9 mouse cellular contexts compared by ENCODE assay signal in the genomic region with DNA sequence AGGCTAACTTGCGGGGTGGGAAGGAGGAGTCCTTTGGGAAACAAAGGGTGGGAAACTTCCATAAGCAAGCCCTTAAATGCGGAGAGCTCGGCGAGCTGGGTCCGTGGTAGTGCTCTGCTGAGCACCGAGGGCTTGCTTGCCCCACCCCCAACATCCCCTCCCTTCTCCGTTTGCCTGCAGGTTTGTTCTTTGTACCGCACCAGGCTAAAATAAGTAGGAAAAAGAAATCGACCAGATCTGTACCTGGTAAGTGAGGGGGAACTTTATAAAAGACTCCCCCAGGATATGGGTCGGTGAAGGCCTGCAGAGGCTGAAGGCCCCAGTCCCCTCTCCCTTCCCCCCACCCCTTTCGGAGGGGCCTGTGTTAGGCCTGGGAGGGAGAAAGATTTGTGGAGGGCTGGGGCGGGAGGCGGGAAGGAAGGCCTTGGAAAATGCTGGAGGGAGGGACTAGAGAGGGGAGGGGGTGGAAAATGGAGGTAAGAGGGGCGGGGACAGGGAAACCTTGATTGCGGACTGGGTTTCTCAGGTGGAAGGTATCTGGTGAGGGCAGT. TPM values are rescaled to one million over a fixed set of nuclear protein-coding genes. Genes with fewer than 3 reads are reported as not detected.
DNase-seq lines count a peak whose midpoint lies in the region; ATAC-seq and TF ChIP-seq lines count a peak whose summit lies in the region.
"Had no signal": no experiment of that assay in that cellular context is flagged by ENCODE, and none has a peak within 500 bp of the region (broad histone marks: within the 10 kb centered on the region; RNA-seq: fewer than 3 reads in every experiment).

No protein-coding gene starts in this region.

- H3K27me3 ChIP-seq in forebrain, embryonic 12.5 days: no peaks in the 10 kb centered on the region
- no peaks in the 10 kb centered on the region for H3K27me3 ChIP-seq in liver, embryonic 14.5 days (ENCODE audit: control insufficient read depth, insufficient read depth, low read length)

- H3K4me3 ChIP-seq in brown adipose tissue, adult 24 weeks (ENCODE audit: insufficient read depth, low read depth, low read length): peak overlapping the region; percentile 88
- H3K4me3 ChIP-seq in forebrain, embryonic 12.5 days (replicated peaks): peak overlapping the region; percentile 52
- H3K4me3 ChIP-seq in liver, embryonic 14.5 days (ENCODE audit: insufficient read depth in 1 of 2, low read depth in 2 of 2, low read length in 2 of 2): peak overlapping the region; percentile 70 to 93

- H3K9me3 ChIP-seq in forebrain, embryonic 12.5 days: no peaks in the 10 kb centered on the region
- H3K9me3 ChIP-seq in liver, embryonic 14.5 days (ENCODE audit: control insufficient read depth, low read length): no peaks in the 10 kb centered on the region

- peak overlapping the region; percentile 52 for H3K4me2 ChIP-seq in forebrain, embryonic 12.5 days
- peak overlapping the region; percentile 76 for H3K4me2 ChIP-seq in liver, embryonic 14.5 days (ENCODE audit: low read depth)

- TF ChIP-seq CTCF in liver, embryonic 14.5 days (IDR thresholded peaks at IDR 0.05; ENCODE audit: low read depth): no peak

- peak; percentile 78 for ATAC-seq in forebrain, embryonic 12.5 days (ENCODE audit: low FRiP score)
- peak; percentile 68 for ATAC-seq in liver, embryonic 14.5 days (ENCODE audit: insufficient read depth)

- peak; percentile 37 for DNase-seq in left cerebral cortex, postnatal 4 days
- no peak for DNase-seq in left cerebral cortex, adult 9 months (ENCODE audit: low spot score in 2 of 2)
- DNase-seq in induced T-regulatory cell, adult 2 months (ENCODE audit: low read depth): peak; percentile 41
- DNase-seq in liver, embryonic 14.5 days (ENCODE audit: low read depth in 3 of 3, low spot score in 3 of 3): no peak
- DNase-seq in neural tube, embryonic 10.5 days (ENCODE audit: extremely low spot score, low spot score): peak; percentile 32
- no peak for DNase-seq in layer of hippocampus, adult 8-10 months (ENCODE audit: low spot score in 2 of 2)

- H3K36me3 ChIP-seq in forebrain, embryonic 12.5 days (replicated peaks): peaks cover 8% of the 10 kb centered on the region
- no peaks in the 10 kb centered on the region for H3K36me3 ChIP-seq in liver, embryonic 14.5 days (replicated peaks; ENCODE audit: control insufficient read depth, insufficient read depth, low read depth)

- no peak overlapping the region; the same call in 1 of the 2 replicates for H3K27ac ChIP-seq in brown adipose tissue, adult 24 weeks (replicated peaks; ENCODE audit: low read depth, low read length)
- peak overlapping the region; percentile 70 for H3K27ac ChIP-seq in forebrain, embryonic 12.5 days
- H3K27ac ChIP-seq in liver, embryonic 14.5 days: peak overlapping the region; percentile 35; the same call in 1 of the 2 replicates

- no peaks in the 10 kb centered on the region for H3K4me1 ChIP-seq in brown adipose tissue, adult 24 weeks (ENCODE audit: control insufficient read depth, insufficient read depth, insufficient read length, low read length)
- 0 out of 2 replicates have a peak, but pooled peaks cover 2% of the 10 kb centered on the region for H3K4me1 ChIP-seq in forebrain, embryonic 12.5 days
- H3K4me1 ChIP-seq in liver, embryonic 14.5 days (replicated peaks; ENCODE audit: control insufficient read depth in 2 of 2, insufficient read depth in 2 of 2, low read length in 1 of 2): no peaks in the 10 kb centered on the region

- intact Hi-C loops in left cerebral cortex, postnatal 4 days (cut with DNase I): no loop called here

- H3K9ac ChIP-seq in forebrain, embryonic 12.5 days: peak overlapping the region; percentile 68
- H3K9ac ChIP-seq in liver, embryonic 14.5 days (replicated peaks): peak overlapping the region; percentile 68

- WGBS in forebrain, embryonic 12.5 days: 14% methylated on average over 15 of the region's 15 CpGs
- WGBS in liver, embryonic 14.5 days (ENCODE audit: insufficient replicate concordance): 21% methylated on average over 15 of the region's 15 CpGs

- TF ChIP-seq EP300 in liver, embryonic 14.5 days (IDR thresholded peaks at IDR 0.05; ENCODE audit: low read depth): no peak

RNA-seq across cellular contexts. Expression of gene Tceal9, which starts 0.7 kb away (rescaled TPM):
- total RNA-seq in left cerebral cortex, postnatal 4 days (2021): 100 to 1,000 TPM; 129 to 130 TPM
- 34.5 and 40.6 TPM in 2 replicates for polyA plus RNA-seq in brown adipose tissue, adult 24 weeks (2012; ENCODE audit: insufficient read depth, insufficient read length, missing spikeins)
- polyA plus RNA-seq in forebrain, embryonic 12.5 days (2016; fragmentation: Nextera tagmentation; extraction: Ambion mirVana): 411 and 412 TPM in 2 replicates
- 80.9 and 128 TPM in 2 replicates for polyA plus RNA-seq in liver, embryonic 14.5 days (2012; rRNA removed)
- polyA plus RNA-seq in liver, embryonic 14.5 days (2014; fragmentation: Nextera tagmentation; extraction: Ambion mirVana): 233 and 236 TPM in 2 replicates
- 10 to 100 TPM; 94.0 to 97.6 (median 95.5) TPM for total RNA-seq in layer of hippocampus, adult 8-10 months (2022)

RNA-seq across cellular contexts. Expression of gene Bex3, which starts 24.5 kb away (rescaled TPM):
- 100 to 1,000 TPM; 315 to 358 TPM for total RNA-seq in left cerebral cortex, postnatal 4 days (2021)
- 3.4 and 4.5 TPM in 2 replicates for polyA plus RNA-seq in brown adipose tissue, adult 24 weeks (2012; ENCODE audit: insufficient read depth, insufficient read length, missing spikeins)
- 632 and 641 TPM in 2 replicates for polyA plus RNA-seq in forebrain, embryonic 12.5 days (2016; fragmentation: Nextera tagmentation; extraction: Ambion mirVana)
- polyA plus RNA-seq in liver, embryonic 14.5 days (2012; rRNA removed): 199 and 227 TPM in 2 replicates
- 224 and 229 TPM in 2 replicates for polyA plus RNA-seq in liver, embryonic 14.5 days (2014; fragmentation: Nextera tagmentation; extraction: Ambion mirVana)
- 100 to 1,000 TPM; 218 to 305 (median 262) TPM for total RNA-seq in layer of hippocampus, adult 8-10 months (2022)

RNA-seq across cellular contexts. Expression of gene Bex1, which starts 30.3 kb away (rescaled TPM):
- 100 to 1,000 TPM; 195 to 200 TPM for total RNA-seq in left cerebral cortex, postnatal 4 days (2021)
- not detected in 2 replicates for polyA plus RNA-seq in brown adipose tissue, adult 24 weeks (2012; ENCODE audit: insufficient read depth, insufficient read length, missing spikeins)
- 131 and 138 TPM in 2 replicates for polyA plus RNA-seq in forebrain, embryonic 12.5 days (2016; fragmentation: Nextera tagmentation; extraction: Ambion mirVana)
- polyA plus RNA-seq in liver, embryonic 14.5 days (2012; rRNA removed): 106 and 169 TPM in 2 replicates
- polyA plus RNA-seq in liver, embryonic 14.5 days (2014; fragmentation: Nextera tagmentation; extraction: Ambion mirVana): 137 and 150 TPM in 2 replicates
- total RNA-seq in layer of hippocampus, adult 8-10 months (2022): 10 to 100 TPM; 73.8 to 81.8 (median 79.0) TPM
- total RNA-seq: neutrophil, adult 5-6 weeks had no signal

RNA-seq across cellular contexts. Expression of gene Tceal7, which starts 31.0 kb away (rescaled TPM):
- total RNA-seq in left cerebral cortex, postnatal 4 days (2021): 1 to 10 TPM; 5.8 to 7.0 TPM
- polyA plus RNA-seq in brown adipose tissue, adult 24 weeks (2012; ENCODE audit: insufficient read depth, insufficient read length, missing spikeins): 1.2 and 1.6 TPM in 2 replicates
- polyA plus RNA-seq in forebrain, embryonic 12.5 days (2016; fragmentation: Nextera tagmentation; extraction: Ambion mirVana): 0.76 and 1.5 TPM in 2 replicates
- polyA plus RNA-seq in liver, embryonic 14.5 days (2012; rRNA removed): 0.12 and 0.14 TPM in 2 replicates
- polyA plus RNA-seq in liver, embryonic 14.5 days (2014; fragmentation: Nextera tagmentation; extraction: Ambion mirVana): 0.10 and 0.76 TPM in 2 replicates
- total RNA-seq in layer of hippocampus, adult 8-10 months (2022): 1 to 10 TPM in 3 of 4 experiments, under 1 TPM in 1; 0.67 to 2.5 (median 2.0) TPM
- total RNA-seq: neutrophil, adult 5-6 weeks had no signal

RNA-seq across cellular contexts. Expression of gene Tceal5, which starts 41.9 kb away (rescaled TPM):
- 10 to 100 TPM; 59.5 to 65.6 TPM for total RNA-seq in left cerebral cortex, postnatal 4 days (2021)
- 1.3 TPM in 1 of 2 replicates, not detected in the other for polyA plus RNA-seq in brown adipose tissue, adult 24 weeks (2012; ENCODE audit: insufficient read depth, insufficient read length, missing spikeins)
- polyA plus RNA-seq in forebrain, embryonic 12.5 days (2016; fragmentation: Nextera tagmentation; extraction: Ambion mirVana): 10.4 and 11.1 TPM in 2 replicates
- 6.4 and 13.8 TPM in 2 replicates for polyA plus RNA-seq in liver, embryonic 14.5 days (2012; rRNA removed)
- 2.9 and 4.0 TPM in 2 replicates for polyA plus RNA-seq in liver, embryonic 14.5 days (2014; fragmentation: Nextera tagmentation; extraction: Ambion mirVana)
- 100 to 1,000 TPM in 2 of 4 experiments, 10 to 100 TPM in 2; 74.5 to 139 (median 105) TPM for total RNA-seq in layer of hippocampus, adult 8-10 months (2022)
- total RNA-seq: neutrophil, adult 5-6 weeks had no signal

Comparison
In these comparisons a context has a peak if more than half of its experiments do, and no peak if none do; other contexts are left out.
1. DNase-seq: peak in left cerebral cortex, postnatal 4 days (single experiment), induced T-regulatory cell, adult 2 months (single experiment) and neural tube, embryonic 10.5 days (single experiment); none in left cerebral cortex, adult 9 months (0 of 2), liver, embryonic 14.5 days (0 of 3) and layer of hippocampus, adult 8-10 months (0 of 2).
2. RNA of gene Bex3, which starts 24.5 kb away (polyA plus RNA-seq): 632 to 641 TPM in forebrain, embryonic 12.5 days and 199 to 229 TPM in liver, embryonic 14.5 days; 3.4 to 4.5 TPM in brown adipose tissue, adult 24 weeks; every median in the first group is over 10 times any median in the second.
3. RNA of gene Bex1, which starts 30.3 kb away (polyA plus RNA-seq): 106 to 169 TPM in liver, embryonic 14.5 days and 131 to 138 TPM in forebrain, embryonic 12.5 days; not detected in brown adipose tissue, adult 24 weeks; every median in the first group is over 10 times any median in the second.
4. Peak in every context shown above with its lines, with median percentiles within 50 percentile points of each other: H3K4me3 ChIP-seq.